Mouse (Mus musculus): ENCODE measurements around the gene Fadd. TPM values are rescaled to one million over a fixed set of nuclear protein-coding genes. Genes with fewer than 3 reads are reported as not detected.

Fadd gene
- polyA plus RNA-seq, 1 experiment, result 0.23 TPM

DNA sequence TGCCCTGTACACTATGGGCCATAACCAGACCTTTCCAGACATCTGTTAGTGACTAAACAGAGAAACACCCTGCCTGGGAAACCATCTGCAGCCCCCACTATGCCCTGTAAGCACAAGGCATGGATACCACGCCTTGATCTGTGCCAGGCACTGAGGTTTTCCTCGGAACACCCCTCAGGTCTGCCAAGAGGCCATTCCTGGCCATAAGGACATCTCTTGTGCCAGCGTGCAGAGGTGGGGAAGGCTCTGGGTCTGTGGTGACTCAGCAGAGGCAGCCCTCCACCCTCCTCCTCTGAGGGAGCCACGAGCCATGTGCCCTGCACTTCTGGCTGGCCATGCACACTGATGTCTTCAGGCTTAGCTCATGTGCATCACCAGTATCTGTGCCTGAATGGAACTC, 30.6 kb upstream of the Fadd start:
- H3K27me3 ChIP-seq (ENCODE audit: control insufficient read depth), result no peaks in the 10 kb centered on the region
- TF ChIP-seq GATA1 (IDR thresholded peaks at IDR 0.05; ENCODE audit: low read length) (no peak), TAL1 (IDR thresholded peaks at IDR 0.05; ENCODE audit: low read length) (no peak)

DNA sequence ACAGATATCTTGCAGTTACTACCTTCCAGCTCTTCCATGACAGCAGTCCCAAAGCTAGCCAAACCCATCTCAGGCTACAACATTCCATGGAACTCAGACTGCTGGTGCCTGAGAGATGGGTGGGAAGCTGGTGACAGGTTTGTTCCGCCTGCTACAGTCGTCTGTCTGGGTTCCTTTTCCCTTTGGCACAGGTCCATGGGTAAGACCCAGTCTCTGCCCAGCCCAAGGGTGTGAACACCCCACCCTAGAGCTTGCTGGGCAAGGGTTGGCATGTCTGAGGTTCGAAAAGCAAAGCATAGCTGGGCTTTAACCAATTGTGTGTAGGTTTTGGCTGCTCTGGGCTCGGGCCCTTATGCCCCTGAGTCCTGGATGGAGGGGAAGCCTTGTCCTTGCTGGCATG, 30.1 kb upstream of the Fadd start:
- H3K36me3 ChIP-seq (ENCODE audit: control insufficient read depth), result no peaks in the 10 kb centered on the region
- TF ChIP-seq GATA1 (IDR thresholded peaks at IDR 0.05; ENCODE audit: low read length) (no peak), TAL1 (IDR thresholded peaks at IDR 0.05; ENCODE audit: low read length) (no peak)
- no peaks in the 10 kb centered on the region for H3K9me3 ChIP-seq (ENCODE audit: control insufficient read depth, low read length)
- no peaks in the 10 kb centered on the region for H3K27me3 ChIP-seq (ENCODE audit: control insufficient read depth)
- no peak overlapping the region for H3K4me3 ChIP-seq (replicated peaks)
- H3K4me1 ChIP-seq (ENCODE audit: control insufficient read depth), result no peaks in the 10 kb centered on the region

More for the DNA sequence above, 30.6 kb upstream of the Fadd start:
- Histone ChIP-seq H3K4me3 (replicated peaks) (no peak overlapping the region), H3K36me3 (ENCODE audit: control insufficient read depth) (no peaks in the 10 kb centered on the region), H3K9me3 (ENCODE audit: control insufficient read depth, low read length) (no peaks in the 10 kb centered on the region), H3K4me1 (ENCODE audit: control insufficient read depth) (no peaks in the 10 kb centered on the region)

DNA sequence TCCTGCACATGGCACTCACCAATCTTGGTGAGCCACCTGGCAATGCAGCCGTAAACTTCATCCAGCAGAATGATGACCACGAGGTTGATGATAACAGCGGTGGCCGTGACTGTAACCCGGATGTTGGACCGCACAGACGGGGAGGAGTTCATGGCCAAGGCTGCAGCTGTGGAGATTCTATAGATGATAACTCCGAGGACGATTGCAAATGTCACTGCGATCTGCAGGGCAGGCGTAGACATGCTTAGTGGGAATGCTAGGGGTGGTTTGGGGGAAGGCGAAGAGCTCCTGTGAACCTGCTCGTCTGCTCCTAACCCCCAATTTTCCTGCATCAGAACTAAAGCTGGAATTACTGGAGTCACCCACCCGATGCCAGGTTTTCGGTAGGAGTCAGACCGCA, 29.3 kb upstream of the Fadd start:
- no peaks in the 10 kb centered on the region for H3K9me3 ChIP-seq (ENCODE audit: control insufficient read depth, low read length)
- TF ChIP-seq TAL1 (IDR thresholded peaks at IDR 0.05; ENCODE audit: low read length), result no peak
- TF ChIP-seq GATA1 (IDR thresholded peaks at IDR 0.05; ENCODE audit: low read length), result no peak
- no peak overlapping the region for H3K4me3 ChIP-seq (replicated peaks)
- H3K4me1 ChIP-seq (ENCODE audit: control insufficient read depth), result no peaks in the 10 kb centered on the region
- H3K27me3 ChIP-seq (ENCODE audit: control insufficient read depth), result no peaks in the 10 kb centered on the region
- no peaks in the 10 kb centered on the region for H3K36me3 ChIP-seq (ENCODE audit: control insufficient read depth)

DNA sequence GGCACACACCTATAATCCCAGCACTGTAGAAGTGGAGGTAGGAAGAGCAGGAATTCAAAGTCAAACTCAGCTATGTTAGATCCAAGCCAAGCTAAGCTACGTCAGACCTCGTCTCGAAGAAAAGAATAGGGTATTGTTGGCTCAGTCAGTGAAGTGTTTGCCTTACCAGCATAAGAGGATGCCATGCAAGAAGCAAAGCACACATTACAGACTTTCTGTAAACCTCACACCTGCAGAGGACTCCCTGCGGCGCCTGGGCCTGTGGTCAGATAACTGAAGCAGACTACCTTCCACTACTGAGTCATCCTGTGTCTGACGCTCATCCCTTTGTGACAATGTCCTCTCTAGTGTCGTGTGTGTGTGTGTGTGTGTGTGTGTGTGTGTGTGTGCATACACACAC, 27.3 kb upstream of the Fadd start:
- TF ChIP-seq GATA1 (IDR thresholded peaks at IDR 0.05; ENCODE audit: low read length), result no peak
- TF ChIP-seq TAL1 (IDR thresholded peaks at IDR 0.05; ENCODE audit: low read length), result no peak
- no peaks in the 10 kb centered on the region for H3K4me1 ChIP-seq (ENCODE audit: control insufficient read depth)
- H3K4me3 ChIP-seq (replicated peaks), result no peak overlapping the region
- H3K9me3 ChIP-seq (ENCODE audit: control insufficient read depth, low read length), result no peaks in the 10 kb centered on the region
- no peaks in the 10 kb centered on the region for H3K27me3 ChIP-seq (ENCODE audit: control insufficient read depth)
- H3K36me3 ChIP-seq (ENCODE audit: control insufficient read depth), result no peaks in the 10 kb centered on the region

DNA sequence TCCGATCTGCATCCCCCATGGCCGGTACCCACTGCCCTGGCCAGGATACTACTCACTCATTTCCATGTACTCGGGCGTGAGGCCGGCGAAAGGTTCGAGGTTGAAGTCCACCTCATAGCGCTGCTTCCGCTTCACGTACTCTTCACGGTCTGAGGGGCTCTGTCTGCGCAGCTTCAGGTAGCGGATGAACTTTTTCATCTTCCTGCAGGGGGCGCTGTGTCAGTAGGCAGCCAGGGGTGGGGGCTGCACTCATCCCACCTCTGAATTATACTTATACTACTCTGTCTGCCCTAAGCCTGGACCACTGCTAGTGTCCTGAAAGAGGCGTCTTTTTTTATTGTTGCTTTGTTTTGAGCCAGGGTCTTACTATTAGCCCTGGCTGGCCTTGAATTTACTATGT, 25.6 kb upstream of the Fadd start:
- TF ChIP-seq GATA1 (IDR thresholded peaks at IDR 0.05; ENCODE audit: low read length), result no peak
- TF ChIP-seq TAL1 (IDR thresholded peaks at IDR 0.05; ENCODE audit: low read length), result no peak
- Histone ChIP-seq H3K36me3 (ENCODE audit: control insufficient read depth) (peaks cover 2% of the 10 kb centered on the region; the same call in 1 of the 2 replicates), H3K27me3 (ENCODE audit: control insufficient read depth) (no peaks in the 10 kb centered on the region), H3K4me3 (replicated peaks) (no peak overlapping the region), H3K9me3 (ENCODE audit: control insufficient read depth, low read length) (no peaks in the 10 kb centered on the region), H3K4me1 (ENCODE audit: control insufficient read depth) (no peaks in the 10 kb centered on the region)

DNA sequence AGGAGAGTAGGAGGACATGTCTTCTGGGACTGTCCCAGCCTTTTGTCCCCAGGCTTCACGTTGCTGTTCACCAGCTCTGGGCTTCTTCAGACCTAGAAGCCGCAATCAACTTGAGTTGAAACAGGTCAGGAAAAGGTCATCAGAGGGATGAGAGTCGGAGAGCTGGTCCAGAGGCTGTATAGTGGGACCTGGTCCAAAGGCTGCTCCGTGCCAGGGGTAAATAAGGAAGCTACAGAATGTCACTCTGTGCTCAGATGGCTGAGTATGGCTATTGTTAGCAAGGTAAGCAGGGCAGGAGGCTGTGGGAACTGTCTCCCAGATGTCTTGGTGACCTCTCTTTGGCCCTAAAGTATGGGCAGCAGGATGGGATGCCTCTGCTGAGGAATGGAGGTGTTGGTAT, 22.5 kb upstream of the Fadd start:
- H3K4me3 ChIP-seq (replicated peaks), result no peak overlapping the region

DNA sequence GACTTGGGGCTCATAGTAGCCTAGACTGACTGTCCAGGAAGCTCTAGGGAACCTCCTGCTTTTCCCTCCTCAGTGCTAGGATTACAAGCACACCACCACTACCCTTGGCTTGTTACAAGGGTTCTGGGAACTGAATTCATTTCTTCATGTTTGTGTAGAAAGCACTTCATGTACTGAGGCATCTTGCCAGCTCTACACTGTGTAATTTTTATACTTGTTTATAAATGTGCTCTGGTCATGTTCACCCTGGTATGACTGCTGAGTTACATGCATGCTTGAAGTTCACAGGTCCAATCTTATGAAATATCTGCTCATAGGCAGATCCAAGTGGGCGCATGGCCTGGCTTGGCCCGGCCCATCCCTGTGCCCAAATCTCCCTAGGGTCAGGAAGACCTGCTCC, 22.0 kb upstream of the Fadd start:
- Histone ChIP-seq H3K9me3 (ENCODE audit: control insufficient read depth, low read length) (no peaks in the 10 kb centered on the region), H3K4me3 (replicated peaks) (no peak overlapping the region), H3K4me1 (ENCODE audit: control insufficient read depth) (no peaks in the 10 kb centered on the region), H3K36me3 (ENCODE audit: control insufficient read depth) (peaks cover 2% of the 10 kb centered on the region; the same call in 1 of the 2 replicates), H3K27me3 (ENCODE audit: control insufficient read depth) (no peaks in the 10 kb centered on the region)
- TF ChIP-seq GATA1 (IDR thresholded peaks at IDR 0.05; ENCODE audit: low read length), result no peak

More for the DNA sequence above, 22.5 kb upstream of the Fadd start:
- H3K9me3 ChIP-seq (ENCODE audit: control insufficient read depth, low read length), result no peaks in the 10 kb centered on the region
- peaks cover 2% of the 10 kb centered on the region; the same call in 1 of the 2 replicates for H3K36me3 ChIP-seq (ENCODE audit: control insufficient read depth)
- no peaks in the 10 kb centered on the region for H3K4me1 ChIP-seq (ENCODE audit: control insufficient read depth)
- TF ChIP-seq TAL1 (IDR thresholded peaks at IDR 0.05; ENCODE audit: low read length) (no peak), GATA1 (IDR thresholded peaks at IDR 0.05; ENCODE audit: low read length) (no peak)
- H3K27me3 ChIP-seq (ENCODE audit: control insufficient read depth), result no peaks in the 10 kb centered on the region

DNA sequence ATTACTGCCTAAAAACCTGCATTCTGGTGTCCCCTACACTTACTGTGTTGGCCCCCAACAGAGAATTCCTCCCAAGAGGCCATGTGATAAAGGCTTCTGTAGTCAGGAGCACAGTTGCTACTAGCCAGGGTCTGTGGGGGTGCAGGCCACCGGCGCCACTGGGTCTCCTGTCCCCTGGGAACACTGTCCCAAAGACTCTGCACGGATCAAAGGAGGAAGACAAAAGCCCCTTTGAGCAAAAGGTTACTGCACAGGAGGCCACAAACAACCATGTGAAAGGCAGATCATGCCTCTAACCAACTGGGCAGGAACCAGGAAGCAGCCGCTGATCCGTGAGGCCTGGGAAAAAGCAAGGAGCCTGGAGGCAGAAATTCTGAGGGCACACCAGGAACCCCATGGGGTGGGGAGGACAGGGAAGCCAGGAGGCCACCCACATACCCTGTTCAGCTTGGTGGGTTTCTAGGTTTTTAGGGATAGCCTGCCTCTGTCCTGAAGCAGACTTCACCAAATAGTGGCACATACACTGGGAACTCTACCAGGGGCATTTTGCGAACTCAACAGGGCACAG, 18.2 kb upstream of the Fadd start:
- no peaks in the 10 kb centered on the region for H3K4me1 ChIP-seq (ENCODE audit: control insufficient read depth)
- H3K27me3 ChIP-seq (ENCODE audit: control insufficient read depth), result no peaks in the 10 kb centered on the region
- H3K9me3 ChIP-seq (ENCODE audit: control insufficient read depth, low read length), result no peaks in the 10 kb centered on the region
- no peak for TF ChIP-seq GATA1 (IDR thresholded peaks at IDR 0.05; ENCODE audit: low read length)
- no peak overlapping the region for H3K4me3 ChIP-seq (replicated peaks)
- H3K36me3 ChIP-seq (ENCODE audit: control insufficient read depth), result peaks cover 2% of the 10 kb centered on the region; the same call in 1 of the 2 replicates

DNA sequence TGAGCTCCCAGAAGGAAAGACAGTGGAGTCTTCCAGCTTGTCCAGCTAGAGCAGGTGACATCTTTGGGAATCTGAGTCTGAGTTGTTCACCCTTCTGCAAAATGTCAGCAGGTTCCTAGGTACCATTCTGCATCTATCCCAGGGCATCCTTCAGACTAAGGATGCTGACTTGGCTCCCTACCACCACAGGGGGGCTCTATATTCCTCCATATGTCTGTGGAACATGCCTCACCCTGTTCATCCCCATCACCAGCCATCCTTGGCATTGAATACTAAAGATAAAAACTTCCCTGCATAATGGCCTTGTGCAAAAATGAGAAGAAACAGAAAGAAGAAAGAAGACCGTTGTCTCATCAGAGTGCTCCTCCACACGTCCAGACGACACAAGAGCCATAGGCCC, 7.2 kb upstream of the Fadd start:
- Histone ChIP-seq H3K4me1 (ENCODE audit: control insufficient read depth) (no peaks in the 10 kb centered on the region), H3K36me3 (ENCODE audit: control insufficient read depth) (peaks cover 6% of the 10 kb centered on the region), H3K27me3 (ENCODE audit: control insufficient read depth) (0 out of 2 replicates have a peak, but pooled peaks cover 3% of the 10 kb centered on the region), H3K4me3 (replicated peaks) (no peak overlapping the region), H3K9me3 (ENCODE audit: control insufficient read depth, low read length) (no peaks in the 10 kb centered on the region)
- TF ChIP-seq TAL1 (IDR thresholded peaks at IDR 0.05; ENCODE audit: low read length) (no peak), GATA1 (IDR thresholded peaks at IDR 0.05; ENCODE audit: low read length) (no peak)

DNA sequence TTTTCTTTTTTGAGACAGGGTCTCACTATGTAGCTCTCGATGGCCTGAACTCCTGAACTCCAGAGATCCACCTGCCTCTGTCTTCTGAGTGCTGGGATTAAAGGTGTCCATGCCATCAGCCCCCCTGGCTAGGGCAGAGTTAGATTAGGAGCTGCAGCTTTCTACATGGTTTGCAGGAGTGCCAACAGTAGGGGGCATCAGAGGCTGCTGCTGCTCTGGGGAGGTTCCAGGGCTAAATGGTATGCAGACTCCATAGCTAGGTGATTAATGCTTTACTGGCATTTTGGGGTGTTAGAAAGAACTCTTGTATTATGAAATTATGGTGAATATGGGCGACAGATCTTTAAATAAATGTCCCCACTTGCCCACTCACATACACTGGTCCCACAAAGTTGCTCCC, 5.0 kb upstream of the Fadd start:
- Histone ChIP-seq H3K27me3 (ENCODE audit: control insufficient read depth) (0 out of 2 replicates have a peak, but pooled peaks cover 3% of the 10 kb centered on the region), H3K4me1 (ENCODE audit: control insufficient read depth) (peaks cover 13% of the 10 kb centered on the region), H3K36me3 (ENCODE audit: control insufficient read depth) (peaks cover 6% of the 10 kb centered on the region), H3K4me3 (replicated peaks) (no peak overlapping the region), H3K9me3 (ENCODE audit: control insufficient read depth, low read length) (no peaks in the 10 kb centered on the region)
- TF ChIP-seq GATA1 (IDR thresholded peaks at IDR 0.05; ENCODE audit: low read length), result no peak

Measured in erythroblast, embryonic 14.5 days (primary cell).